Mouse (Mus musculus): ENCODE data around the gene Phf20. TPM values are rescaled to one million over a fixed set of nuclear protein-coding genes. Genes with fewer than 3 reads are reported as not detected.

Phf20 gene
- polyA plus RNA-seq, 1 experiment from 2014 or later, result 157 TPM

DNA sequence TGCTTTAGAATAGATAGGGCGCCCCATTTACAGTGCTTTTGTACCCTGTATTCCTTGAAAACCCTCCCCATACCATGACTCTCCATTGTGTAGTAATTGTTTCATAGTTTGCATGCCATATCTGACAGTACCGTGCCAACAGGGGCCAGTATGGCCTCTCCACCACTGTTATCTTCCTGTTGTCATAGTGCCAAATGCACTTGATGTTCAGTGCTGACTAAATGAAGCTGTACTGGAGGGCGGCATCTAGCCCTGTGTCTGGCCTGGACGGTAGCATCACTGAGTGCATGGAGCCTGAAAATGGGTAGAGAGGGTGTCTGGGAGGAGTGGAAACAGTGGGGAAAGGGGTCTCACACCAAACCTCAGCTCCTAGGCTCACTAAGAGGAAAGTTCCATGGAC is 143.8 kb downstream of the Phf20 start:
- H3K9ac ChIP-seq (replicated peaks), result no peak overlapping the region
- no peaks in the 10 kb centered on the region for H3K4me1 ChIP-seq
- WGBS, result 90% methylated on average over 4 of the region's 4 CpGs
- no peaks in the 10 kb centered on the region for H3K36me3 ChIP-seq
- no peak overlapping the region for H3K4me2 ChIP-seq (replicated peaks)
- H3K4me3 ChIP-seq, result no peak overlapping the region
- no peaks in the 10 kb centered on the region for H3K27me3 ChIP-seq
- H3K9me3 ChIP-seq, result no peaks in the 10 kb centered on the region
- H3K27ac ChIP-seq (replicated peaks), result no peak overlapping the region
- ATAC-seq (replicated peaks), result no peak

DNA sequence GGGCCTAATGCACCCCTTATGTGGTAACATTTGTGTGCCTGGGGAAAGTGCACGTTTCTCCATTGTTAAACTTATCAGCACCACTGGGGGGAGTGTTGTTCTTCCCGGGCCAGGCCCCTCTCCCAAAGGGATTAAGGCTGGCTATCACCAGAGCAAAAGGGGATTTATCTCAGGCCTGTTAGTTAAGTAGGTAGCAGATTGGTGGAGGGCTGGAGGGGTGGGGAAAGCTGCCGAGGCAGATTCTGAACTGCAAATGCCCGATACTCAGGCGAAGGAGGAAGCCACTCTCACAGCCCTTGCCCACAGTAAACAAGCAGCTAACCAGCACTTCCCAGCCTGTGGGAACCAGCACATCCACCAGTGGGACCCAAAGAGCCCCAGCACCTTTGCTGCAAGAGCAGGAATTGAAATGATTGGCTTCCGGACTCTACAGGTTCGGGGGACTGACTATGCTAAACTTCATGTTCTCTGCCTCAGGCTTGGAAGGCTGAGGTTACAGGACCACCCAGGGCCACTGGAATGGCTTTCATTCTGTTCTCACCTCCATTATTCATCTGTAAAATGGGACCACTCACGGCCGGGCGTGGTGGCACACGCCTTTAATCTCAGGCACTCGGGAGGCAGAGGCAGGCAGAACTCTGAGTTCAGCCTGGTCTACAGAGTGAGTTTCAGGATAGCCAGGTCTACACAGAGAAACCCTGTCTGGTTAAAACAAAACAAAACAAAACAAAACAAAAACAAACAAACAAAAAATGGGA is 148.7 kb downstream of the Phf20 start:
- ATAC-seq (replicated peaks), result no peak
- WGBS, result 54% methylated on average over 12 of the region's 12 CpGs
- Histone ChIP-seq H3K4me2 (replicated peaks) (no peak overlapping the region), H3K36me3 (no peaks in the 10 kb centered on the region), H3K27me3 (no peaks in the 10 kb centered on the region), H3K27ac (replicated peaks) (no peak overlapping the region), H3K4me3 (no peak overlapping the region), H3K9me3 (no peaks in the 10 kb centered on the region), H3K4me1 (no peaks in the 10 kb centered on the region), H3K9ac (replicated peaks) (no peak overlapping the region)

DNA sequence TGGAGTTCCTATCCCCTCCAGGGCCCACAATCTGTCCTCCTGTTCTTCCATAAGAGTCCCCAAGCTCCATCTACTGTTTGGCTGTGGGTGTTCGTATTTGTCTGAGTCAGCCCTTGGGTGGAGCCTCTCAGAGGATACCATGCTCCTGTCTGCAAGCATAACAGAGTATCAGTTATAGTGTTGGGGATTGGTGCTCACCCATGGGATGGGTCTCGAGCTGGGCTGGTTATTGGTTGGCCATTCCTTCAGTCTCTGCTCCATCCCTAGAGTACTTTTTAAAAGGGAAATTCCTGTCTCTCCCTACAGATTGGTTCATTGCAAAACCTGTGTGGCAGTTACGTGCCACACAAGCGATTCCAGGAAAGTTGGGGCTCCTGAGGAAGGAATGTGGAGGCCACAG is 152.5 kb downstream of the Phf20 start:
- no peak for ATAC-seq (replicated peaks)
- Histone ChIP-seq H3K36me3 (no peaks in the 10 kb centered on the region), H3K9ac (replicated peaks) (no peak overlapping the region), H3K4me3 (no peak overlapping the region), H3K4me1 (peaks cover 3% of the 10 kb centered on the region; the same call in 1 of the 2 replicates), H3K9me3 (no peaks in the 10 kb centered on the region), H3K27me3 (no peaks in the 10 kb centered on the region), H3K4me2 (replicated peaks) (no peak overlapping the region), H3K27ac (replicated peaks) (no peak overlapping the region)
- 89% methylated on average over 4 of the region's 4 CpGs for WGBS

DNA sequence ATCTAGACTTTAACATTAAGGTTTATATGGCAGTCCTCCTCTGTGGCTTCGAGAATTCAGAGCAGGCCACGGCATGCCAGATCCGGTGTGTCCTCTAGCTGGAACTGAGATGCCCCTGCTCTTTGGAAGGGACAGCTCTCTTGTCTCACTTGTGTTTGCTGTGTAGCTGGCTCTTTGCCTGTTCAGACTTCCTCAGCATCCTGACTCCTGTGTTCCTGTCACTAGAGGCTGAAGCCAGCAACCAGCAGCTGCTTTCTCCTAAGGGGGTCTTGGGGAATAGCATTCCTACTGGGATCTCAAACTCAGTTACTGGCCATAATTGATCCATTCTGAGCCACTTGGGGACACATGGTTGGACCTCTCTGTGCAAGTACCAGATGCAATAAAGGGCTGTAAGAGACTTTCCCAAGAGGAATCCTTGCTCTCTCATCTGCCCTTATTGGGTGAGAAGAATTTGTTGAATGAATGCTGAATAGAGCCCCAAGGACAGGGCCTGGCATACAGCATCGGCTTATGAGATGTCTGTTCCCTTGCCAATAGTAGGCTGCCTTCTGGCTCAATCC is 153.1 kb downstream of the Phf20 start:
- Histone ChIP-seq H3K4me2 (replicated peaks) (no peak overlapping the region), H3K27me3 (no peaks in the 10 kb centered on the region), H3K9ac (replicated peaks) (no peak overlapping the region), H3K9me3 (no peaks in the 10 kb centered on the region), H3K36me3 (no peaks in the 10 kb centered on the region), H3K4me1 (peaks cover 3% of the 10 kb centered on the region; the same call in 1 of the 2 replicates), H3K27ac (replicated peaks) (no peak overlapping the region), H3K4me3 (no peak overlapping the region)
- 90% methylated on average over 4 of the region's 4 CpGs for WGBS
- ATAC-seq (replicated peaks), result no peak

DNA sequence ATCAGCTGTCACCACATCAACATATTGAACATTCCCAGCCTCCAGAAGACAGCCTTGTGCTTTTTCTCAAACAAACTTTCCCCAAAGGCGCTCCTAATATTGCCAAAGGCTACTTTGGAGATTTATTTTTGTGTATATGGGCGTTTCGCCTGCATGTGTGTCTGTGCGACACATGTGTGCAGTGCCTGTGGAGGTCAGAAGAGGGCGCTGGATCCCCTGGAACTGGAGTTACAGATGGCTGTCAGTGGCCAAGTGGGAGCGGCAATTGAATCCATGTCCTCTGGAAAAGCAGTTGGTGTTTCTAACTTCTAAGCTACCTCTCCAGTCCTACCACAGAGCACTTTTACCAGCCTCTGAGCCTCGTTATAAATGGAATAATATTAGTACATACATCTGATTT is 155.0 kb downstream of the Phf20 start:
- H3K9ac ChIP-seq (replicated peaks), result no peak overlapping the region

DNA sequence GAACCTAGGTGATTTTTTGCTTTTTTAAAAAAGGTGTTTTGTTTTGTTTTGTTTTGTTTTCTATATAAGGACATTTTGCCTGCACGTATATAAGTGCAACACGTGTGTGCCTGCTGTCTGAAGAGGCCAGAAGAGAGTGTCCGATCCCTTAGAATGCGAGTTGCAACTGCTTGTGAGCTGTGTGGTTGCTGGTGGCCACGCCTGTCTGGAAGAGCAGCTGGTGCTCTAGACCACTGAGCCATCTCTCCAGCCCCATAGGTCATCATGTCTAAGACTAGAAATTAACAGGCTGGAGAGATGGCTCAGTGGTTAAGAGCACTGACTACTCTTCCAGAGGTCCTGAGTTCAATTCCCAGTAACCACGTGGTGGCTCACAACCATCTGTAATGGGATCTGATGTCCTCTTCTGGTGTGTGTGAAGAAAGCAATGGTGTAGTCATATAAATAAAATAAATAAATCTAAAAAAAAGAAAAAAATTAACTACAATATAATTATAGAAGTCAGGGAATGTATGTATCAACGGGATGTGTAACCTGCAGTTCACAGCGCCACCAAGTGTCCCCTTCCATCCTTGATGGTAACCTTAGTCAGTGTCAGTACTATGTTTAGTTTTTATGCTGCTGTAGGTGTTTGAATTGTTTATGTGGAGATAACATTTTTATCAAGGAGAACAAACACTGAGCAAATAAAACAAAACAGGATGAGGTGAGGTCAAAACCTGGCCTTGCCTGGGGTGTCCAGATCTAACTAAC is 156.3 kb downstream of the Phf20 start:
- no peak overlapping the region for H3K4me3 ChIP-seq
- no peak overlapping the region for H3K4me2 ChIP-seq (replicated peaks)
- H3K27ac ChIP-seq (replicated peaks), result peak overlapping the region; percentile 63
- no peak overlapping the region for H3K9ac ChIP-seq (replicated peaks)
- peaks cover 9% of the 10 kb centered on the region; the same call in 1 of the 2 replicates for H3K4me1 ChIP-seq
- WGBS, result 78% methylated on average over 8 of the region's 8 CpGs
- no peaks in the 10 kb centered on the region for H3K27me3 ChIP-seq
- ATAC-seq (replicated peaks), result no peak
- no peaks in the 10 kb centered on the region for H3K36me3 ChIP-seq
- no peaks in the 10 kb centered on the region for H3K9me3 ChIP-seq

More for the DNA sequence above, 155.0 kb downstream of the Phf20 start:
- WGBS, result 81% methylated on average over 7 of the region's 7 CpGs
- Histone ChIP-seq H3K36me3 (no peaks in the 10 kb centered on the region), H3K4me3 (no peak overlapping the region), H3K4me1 (peaks cover 8% of the 10 kb centered on the region; the same call in 1 of the 2 replicates), H3K27ac (replicated peaks) (no peak overlapping the region), H3K9me3 (no peaks in the 10 kb centered on the region), H3K4me2 (replicated peaks) (no peak overlapping the region), H3K27me3 (no peaks in the 10 kb centered on the region)
- ATAC-seq (replicated peaks), result no peak

DNA sequence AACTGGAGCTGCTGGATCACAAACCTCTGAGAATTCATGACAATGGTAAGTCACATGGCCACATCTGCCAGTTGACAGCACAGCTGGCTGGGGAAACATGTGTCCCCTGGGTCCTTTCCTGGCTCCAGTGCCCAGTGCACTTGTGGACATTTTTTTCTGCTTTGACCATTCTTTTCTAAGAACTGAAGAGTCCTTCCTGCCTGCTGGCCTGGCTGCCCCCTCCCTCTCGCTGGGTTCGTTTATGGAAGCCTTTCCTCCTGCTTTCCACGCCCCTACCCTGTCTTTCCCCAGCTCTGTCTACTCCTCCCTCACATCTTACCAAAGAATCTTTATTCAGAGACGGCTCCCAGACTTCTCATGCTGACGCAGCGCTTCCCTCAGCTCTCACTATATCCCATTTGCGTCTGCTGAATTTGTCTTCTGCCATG is 157.0 kb downstream of the Phf20 start:
- Histone ChIP-seq H3K4me3 (no peak overlapping the region), H3K9me3 (no peaks in the 10 kb centered on the region), H3K36me3 (no peaks in the 10 kb centered on the region), H3K27ac (replicated peaks) (peak overlapping the region; percentile 63), H3K27me3 (no peaks in the 10 kb centered on the region), H3K9ac (replicated peaks) (no peak overlapping the region), H3K4me2 (replicated peaks) (no peak overlapping the region), H3K4me1 (peaks cover 9% of the 10 kb centered on the region; the same call in 1 of the 2 replicates)
- WGBS, result 60% methylated on average over 7 of the region's 7 CpGs
- no peak for ATAC-seq (replicated peaks)

DNA sequence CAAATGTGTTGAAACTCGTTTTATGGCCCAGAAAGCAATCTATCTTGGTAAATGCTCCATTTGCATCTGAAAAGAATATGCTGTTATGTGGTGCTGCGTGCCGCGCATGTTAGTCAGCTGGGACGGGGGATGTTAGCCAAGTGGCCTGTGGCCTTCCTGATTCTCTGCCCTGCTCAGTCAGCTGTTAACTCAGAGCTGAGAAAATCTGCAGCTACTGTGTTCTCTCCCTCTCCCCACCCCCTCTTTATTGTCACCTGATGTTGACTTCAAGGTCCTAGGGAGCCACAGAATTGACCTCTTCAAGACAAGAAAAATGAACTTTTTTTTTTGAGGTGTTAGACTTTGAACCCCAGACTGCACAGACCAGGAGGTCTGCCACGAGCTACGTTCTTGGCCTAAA is 159.8 kb downstream of the Phf20 start:
- 0 out of 2 replicates have a peak, but pooled peaks have one; percentile 58 for ATAC-seq (replicated peaks)
- Histone ChIP-seq H3K9me3 (no peaks in the 10 kb centered on the region), H3K27ac (replicated peaks) (peak overlapping the region; percentile 50), H3K4me2 (replicated peaks) (no peak overlapping the region), H3K4me1 (peaks cover 9% of the 10 kb centered on the region; the same call in 1 of the 2 replicates), H3K27me3 (no peaks in the 10 kb centered on the region), H3K9ac (replicated peaks) (no peak overlapping the region), H3K36me3 (no peaks in the 10 kb centered on the region), H3K4me3 (no peak overlapping the region)
- WGBS, result 31% methylated on average over 7 of the region's 7 CpGs

Small RNAs within 50 kb of the gene (microRNA-seq; reads per million reads assigned to microRNA genes)
- gene Gm22759, result not detected

Other genes with a start within 250 kb of the Phf20 start
- gene Cep250, start 240.0 kb upstream of the Phf20 start, polyA plus RNA-seq (2015; fragmentation: Nextera tagmentation; extraction: Ambion mirVana), result 18.9 and 19.2 TPM in 2 replicates
- gene 6430550D23Rik, start 188.5 kb upstream of the Phf20 start, polyA plus RNA-seq (2015; fragmentation: Nextera tagmentation; extraction: Ambion mirVana), result 1.8 TPM in 2 replicates
- 341 and 364 TPM in 2 replicates for gene Ergic3, start 188.4 kb upstream of the Phf20 start, polyA plus RNA-seq (2015; fragmentation: Nextera tagmentation; extraction: Ambion mirVana)
- gene Fer1l4, start 143.5 kb upstream of the Phf20 start, polyA plus RNA-seq (2015; fragmentation: Nextera tagmentation; extraction: Ambion mirVana), result not detected in 2 replicates
- gene Spag4, start 131.3 kb upstream of the Phf20 start, polyA plus RNA-seq (2015; fragmentation: Nextera tagmentation; extraction: Ambion mirVana), result 6.1 and 6.4 TPM in 2 replicates
- gene Cpne1, start 84.5 kb upstream of the Phf20 start, polyA plus RNA-seq (2015; fragmentation: Nextera tagmentation; extraction: Ambion mirVana), result 31.9 and 34.5 TPM in 2 replicates
- gene Rbm12, start 84.5 kb upstream of the Phf20 start, polyA plus RNA-seq (2015; fragmentation: Nextera tagmentation; extraction: Ambion mirVana), result 31.1 and 32.4 TPM in 2 replicates
- 24.1 and 24.2 TPM in 2 replicates for gene Gm28036, start 69.4 kb upstream of the Phf20 start, polyA plus RNA-seq (2015; fragmentation: Nextera tagmentation; extraction: Ambion mirVana)
- gene Romo1, start 52.4 kb upstream of the Phf20 start, polyA plus RNA-seq (2015; fragmentation: Nextera tagmentation; extraction: Ambion mirVana), result 363 and 422 TPM in 2 replicates
- 40.7 TPM in 2 replicates for gene Nfs1, start 52.3 kb upstream of the Phf20 start, polyA plus RNA-seq (2015; fragmentation: Nextera tagmentation; extraction: Ambion mirVana)
- 579 and 585 TPM in 2 replicates for gene Rbm39, start 16.2 kb upstream of the Phf20 start, polyA plus RNA-seq (2015; fragmentation: Nextera tagmentation; extraction: Ambion mirVana)
- 6.6 and 6.8 TPM in 2 replicates for gene Cnbd2, start 115.8 kb downstream of the Phf20 start, polyA plus RNA-seq (2015; fragmentation: Nextera tagmentation; extraction: Ambion mirVana)
- gene Scand1, start 116.2 kb downstream of the Phf20 start, polyA plus RNA-seq (2015; fragmentation: Nextera tagmentation; extraction: Ambion mirVana), result 93.0 and 99.8 TPM in 2 replicates
- 11.2 and 11.4 TPM in 2 replicates for gene Epb41l1, start 224.4 kb downstream of the Phf20 start, polyA plus RNA-seq (2015; fragmentation: Nextera tagmentation; extraction: Ambion mirVana)

Measured in forebrain, embryonic 15.5 days (tissue).